31 mouse cellular contexts compared by ENCODE assay signal in the genomic region with DNA sequence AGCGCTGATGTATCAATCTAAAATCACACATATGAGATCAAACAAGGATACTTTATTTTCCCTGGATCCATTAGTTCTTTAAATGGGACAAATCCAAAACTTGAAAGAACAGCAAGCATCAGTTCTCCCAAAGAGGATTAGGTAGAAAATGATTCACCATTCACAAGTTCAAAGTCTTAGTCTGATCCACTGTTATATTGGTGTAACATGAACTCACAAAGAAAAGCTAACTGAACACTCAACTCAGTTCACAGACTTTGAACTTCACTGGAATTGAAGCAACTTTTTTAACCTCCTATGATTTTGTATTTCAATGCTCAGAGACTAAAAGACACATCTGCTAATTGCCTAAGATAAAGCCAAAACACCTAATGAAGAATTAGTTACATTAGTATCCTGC.
"Had no signal": no experiment of that assay in that cellular context is flagged by ENCODE, and none has a peak within 500 bp of the region (broad histone marks: within the 10 kb centered on the region; RNA-seq: fewer than 3 reads in every experiment).

No protein-coding gene starts in this region.

- H3K9ac ChIP-seq: heart, embryonic 12.5 days; heart, embryonic 13.5 days; heart, embryonic 15.5 days; hindbrain, embryonic 12.5 days; hindbrain, embryonic 13.5 days; hindbrain, embryonic 14.5 days; hindbrain, embryonic 15.5 days; intestine, embryonic 15.5 days; kidney, embryonic 15.5 days had no signal

- H3K4me3 ChIP-seq: heart, adult 2 months; heart, embryonic 10.5 days; heart, embryonic 12.5 days; heart, embryonic 13.5 days; heart, embryonic 15.5 days; hindbrain, embryonic 10.5 days; hindbrain, embryonic 12.5 days; hindbrain, embryonic 13.5 days; hindbrain, embryonic 15.5 days; intestine, embryonic 15.5 days; kidney, embryonic 15.5 days; layer of hippocampus, adult 2 months had no signal

- ATAC-seq: hindbrain, embryonic 16.5 days; hindbrain, postnatal 0 days; inflammation-experienced regulatory T-cells, adult 6 months; intestine, embryonic 15.5 days; intestine, embryonic 16.5 days; intestine, postnatal 0 days had no signal

- H3K4me2 ChIP-seq: heart, embryonic 11.5 days; heart, embryonic 12.5 days; heart, embryonic 13.5 days; heart, embryonic 15.5 days; hindbrain, embryonic 12.5 days; hindbrain, embryonic 13.5 days; hindbrain, embryonic 14.5 days; hindbrain, embryonic 15.5 days; intestine, embryonic 15.5 days; kidney, embryonic 15.5 days had no signal

- H3K36me3 ChIP-seq: heart, embryonic 10.5 days; heart, embryonic 12.5 days; heart, embryonic 13.5 days; heart, embryonic 15.5 days; hindbrain, embryonic 10.5 days; hindbrain, embryonic 12.5 days; hindbrain, embryonic 13.5 days; hindbrain, embryonic 15.5 days; intestine, embryonic 15.5 days; kidney, embryonic 15.5 days had no signal

- H3K4me1 ChIP-seq: heart, embryonic 10.5 days; heart, embryonic 12.5 days; heart, embryonic 13.5 days; heart, embryonic 15.5 days; hindbrain, embryonic 10.5 days; hindbrain, embryonic 12.5 days; hindbrain, embryonic 13.5 days; hindbrain, embryonic 15.5 days; intestine, embryonic 15.5 days had no signal

- H3K27ac ChIP-seq: heart, adult 2 months; heart, embryonic 10.5 days; heart, embryonic 13.5 days; heart, embryonic 15.5 days; hindbrain, embryonic 10.5 days; hindbrain, embryonic 12.5 days; hindbrain, embryonic 13.5 days; hindbrain, embryonic 14.5 days; hindbrain, embryonic 15.5 days; hindbrain, postnatal 0 days; intestine, embryonic 15.5 days; kidney, embryonic 15.5 days; kidney, postnatal 0 days; layer of hippocampus, adult 2 months had no signal

- H3K9me3 ChIP-seq: heart, embryonic 10.5 days; heart, embryonic 12.5 days; heart, embryonic 13.5 days; heart, embryonic 15.5 days; hindbrain, embryonic 10.5 days; hindbrain, embryonic 12.5 days; hindbrain, embryonic 13.5 days; hindbrain, embryonic 15.5 days; intestine, embryonic 15.5 days; kidney, embryonic 15.5 days had no signal

- DNase-seq: heart, adult 18-20 months; heart, adult 2 months; heart, postnatal 10 days; heart, postnatal 14 days; heart, postnatal 36 days; heart, postnatal 4 days; kidney, adult 11 months; kidney, adult 18-20 months; kidney, postnatal 10 days; kidney, postnatal 14 days; layer of hippocampus, adult 9-11 months; layer of hippocampus, postnatal 36 days had no signal

- H3K27me3 ChIP-seq: heart, embryonic 12.5 days; heart, embryonic 13.5 days; heart, embryonic 15.5 days; hindbrain, embryonic 12.5 days; hindbrain, embryonic 13.5 days; hindbrain, embryonic 15.5 days; intestine, embryonic 15.5 days; kidney, embryonic 15.5 days had no signal
